Mouse (Mus musculus) thymus, postnatal 36 days (tissue): Measurements from ENCODE around the gene Slc24a3.
A peak's percentile ranks its signal among the peaks of the same experiment; 100 is the strongest.

Experiments
- DNase-seq, 2 experiments: peaks; one replicate each; pipeline ENCODE4 v3.0.0; 2022; ENCODE audit warnings: mixed read lengths in 2 of 2

Slc24a3 gene

DNA sequence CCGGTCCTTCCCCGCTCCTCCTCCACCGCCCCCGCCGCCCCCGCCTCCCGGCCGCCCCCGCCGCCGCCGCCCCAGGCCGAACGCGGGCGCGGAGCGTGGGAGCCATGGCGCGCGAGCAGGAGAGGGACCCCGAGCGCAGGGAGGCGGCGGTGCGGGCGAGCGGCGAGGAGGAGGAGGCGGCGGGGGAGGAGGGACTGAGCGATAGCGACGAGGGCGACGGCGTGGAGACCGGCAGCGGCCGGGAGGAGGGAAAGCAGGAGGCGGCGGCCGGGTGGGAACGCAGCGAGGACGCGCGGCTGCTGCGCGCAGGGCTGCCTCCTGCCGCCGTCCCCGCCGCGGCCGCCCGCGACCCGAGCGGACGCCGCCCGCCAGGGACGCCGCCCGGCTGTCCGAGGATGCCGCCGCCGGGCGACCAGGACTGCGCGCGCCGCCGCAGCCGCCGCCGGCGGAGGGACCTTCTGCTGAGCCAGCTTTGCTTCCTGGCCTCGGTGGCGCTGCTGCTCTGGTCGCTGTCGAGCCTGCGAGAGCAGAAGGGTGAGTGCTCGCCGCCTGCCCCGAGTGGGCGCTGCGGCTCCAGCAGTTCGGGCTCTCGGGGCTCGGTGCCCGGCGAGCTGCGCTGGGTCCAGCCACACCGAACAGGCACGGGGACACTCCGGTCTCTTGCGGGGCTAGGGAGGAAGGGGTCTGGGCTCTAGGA, at the start of gene Slc24a3:
Slc24a3 (plus strand) TSS at position 91 of the 697 bp plus-strand sequence.
- DNase-seq = peak; percentile 31 to 44

- no peak for DNase-seq
Observed at GRCm38 (mm10) chr2:145117762-145118161, 49.8 kb upstream of the Slc24a3 start.

DNA sequence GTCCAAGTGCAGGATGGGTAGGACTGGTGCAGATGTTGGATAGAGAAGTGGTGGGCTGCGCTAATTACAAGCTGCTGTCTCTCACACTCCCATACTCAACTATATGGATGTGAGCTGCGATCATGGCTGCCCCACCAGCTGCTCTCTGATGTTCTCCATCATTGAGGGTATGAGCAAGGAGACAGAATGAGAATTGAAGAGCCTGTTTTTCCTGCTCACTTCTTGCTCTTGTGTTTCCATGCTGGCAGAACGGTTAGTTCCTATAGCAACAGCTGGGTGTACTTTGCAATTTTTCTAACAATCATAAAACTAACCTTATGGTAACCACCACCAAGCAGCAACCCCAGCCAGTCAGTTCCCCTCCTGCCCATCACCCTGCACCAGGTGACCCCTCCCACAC, 39.8 kb upstream of the Slc24a3 start:
- no peak for DNase-seq

- no peak for DNase-seq
Observed at GRCm38 (mm10) chr2:145136625-145137291, 30.8 kb upstream of the Slc24a3 start.

DNA sequence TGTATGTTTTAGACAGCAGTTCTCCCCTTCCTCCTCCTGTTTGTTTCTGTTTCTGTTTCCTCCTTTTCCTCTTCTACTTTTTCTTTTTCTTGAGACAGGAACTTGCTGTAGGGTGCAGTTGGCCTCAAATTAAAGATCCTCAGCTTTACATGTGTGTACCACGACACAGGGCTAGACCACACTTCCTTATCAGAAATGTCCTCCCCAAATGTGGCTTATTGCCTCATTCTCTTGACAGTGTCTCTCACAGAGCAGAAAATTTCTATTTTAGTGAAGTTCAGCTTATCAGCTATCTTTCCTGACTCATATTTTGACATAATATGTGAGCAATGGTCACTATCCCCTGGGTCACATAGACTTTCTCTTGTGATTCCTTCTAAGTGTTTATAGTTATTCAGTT, 17.1 kb upstream of the Slc24a3 start:
- no peak for DNase-seq

- DNase-seq = no peak
Observed at GRCm38 (mm10) chr2:145150821-145151220, 16.7 kb upstream of the Slc24a3 start.

- no peak for DNase-seq
Observed at GRCm38 (mm10) chr2:145152281-145152680, 15.3 kb upstream of the Slc24a3 start.

DNA sequence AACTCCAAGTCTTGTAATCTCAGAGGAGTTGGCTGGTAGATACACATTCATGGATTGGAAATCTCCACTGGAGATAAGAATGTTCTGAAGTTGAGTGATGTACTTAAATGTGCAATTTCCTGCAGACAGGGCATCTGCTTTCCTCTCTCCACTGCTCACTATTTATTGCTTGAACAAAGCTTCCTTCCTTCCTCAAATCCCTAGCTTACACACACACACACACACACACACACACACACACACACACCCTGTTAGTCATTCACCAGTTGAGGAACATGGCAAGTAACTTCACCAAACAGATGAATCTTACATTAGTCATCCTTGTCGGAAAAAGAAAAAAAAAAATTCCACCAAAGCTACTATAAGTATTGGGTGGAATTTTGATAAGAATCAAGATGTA, 8.6 kb upstream of the Slc24a3 start:
- no peak for DNase-seq

DNA sequence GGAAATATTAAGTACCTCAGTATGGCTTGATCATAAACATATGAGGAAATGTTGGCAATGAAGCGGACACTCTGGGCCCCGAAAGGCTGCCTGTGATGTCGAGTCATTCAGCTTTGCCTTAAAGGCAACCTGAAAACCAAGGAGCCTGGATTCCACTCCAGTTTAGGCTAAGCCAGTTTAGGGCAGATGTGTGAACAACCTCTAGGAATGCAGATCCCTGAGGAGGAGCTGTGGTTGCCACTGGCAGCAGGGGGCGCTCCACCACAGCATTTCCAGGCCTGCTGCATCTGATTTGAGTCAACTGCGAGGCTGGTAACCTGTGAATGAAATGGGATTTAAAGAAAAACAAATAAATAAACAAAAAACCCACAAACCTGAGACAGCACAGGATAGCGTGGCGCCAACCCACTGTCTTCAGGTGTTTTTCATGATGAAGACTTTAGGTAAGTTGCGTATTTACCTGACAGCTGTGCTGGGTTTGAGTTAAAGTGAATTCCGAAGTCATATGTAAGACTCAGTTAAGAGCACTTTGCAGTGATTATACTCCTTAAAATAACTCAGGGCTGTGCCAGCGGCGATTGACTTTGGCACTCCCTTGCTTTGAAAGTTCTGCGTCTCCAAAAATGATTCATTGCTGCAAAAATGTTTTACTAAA, 6.4 kb upstream of the Slc24a3 start:
- peak; percentile 47 to 62 for DNase-seq

DNA sequence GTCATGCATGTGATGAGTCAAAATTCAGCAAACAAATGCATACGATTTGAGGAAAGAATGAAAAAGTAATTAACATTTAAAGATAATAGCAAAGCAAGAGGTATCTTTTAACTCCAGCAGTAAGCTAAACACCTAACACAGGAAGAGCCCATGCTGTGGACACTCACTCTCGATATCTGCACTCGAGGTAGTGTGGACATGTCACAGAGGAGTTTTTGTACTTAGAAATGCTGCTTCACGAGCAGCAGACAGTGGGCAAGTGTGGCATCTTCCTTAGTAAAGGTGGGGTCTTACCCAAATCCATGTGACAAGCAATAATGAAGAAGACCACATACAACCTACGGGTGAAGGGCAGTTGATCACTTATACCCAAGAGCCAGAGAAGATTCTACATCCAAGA, 3.5 kb upstream of the Slc24a3 start:
- DNase-seq = no peak

GRCm38 (mm10) chr2:145164562-145164961, 3.0 kb upstream of the Slc24a3 start:
- no peak for DNase-seq

GRCm38 (mm10) chr2:145165076-145165475, 2.5 kb upstream of the Slc24a3 start:
- DNase-seq = no peak

DNA sequence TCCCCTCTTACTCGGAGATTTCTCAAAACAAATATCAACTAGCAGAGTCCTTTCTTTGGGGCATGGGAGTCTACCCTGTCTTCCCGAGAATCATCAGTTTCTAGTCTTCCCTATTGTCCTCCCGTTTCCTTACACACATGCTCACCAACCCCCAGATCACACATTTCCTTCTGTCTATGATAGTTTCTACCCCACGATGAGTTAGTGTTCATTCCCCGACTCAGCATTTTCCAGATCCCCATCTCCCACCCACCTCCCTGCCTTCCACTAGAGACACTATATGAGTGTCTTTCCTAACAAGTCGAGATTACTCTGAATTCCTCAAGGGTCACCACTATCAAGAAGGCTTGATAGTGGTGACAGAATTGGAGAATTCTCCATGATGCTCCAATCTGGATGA, 1.7 kb upstream of the Slc24a3 start:
- no peak for DNase-seq

GRCm38 (mm10) chr2:145167051-145167663, 397 bp upstream of the Slc24a3 start:
- peak; percentile 9 to 15 for DNase-seq

- DNase-seq = no peak
Observed at GRCm38 (mm10) chr2:145168405-145168971, 934 bp downstream of the Slc24a3 start.

DNA sequence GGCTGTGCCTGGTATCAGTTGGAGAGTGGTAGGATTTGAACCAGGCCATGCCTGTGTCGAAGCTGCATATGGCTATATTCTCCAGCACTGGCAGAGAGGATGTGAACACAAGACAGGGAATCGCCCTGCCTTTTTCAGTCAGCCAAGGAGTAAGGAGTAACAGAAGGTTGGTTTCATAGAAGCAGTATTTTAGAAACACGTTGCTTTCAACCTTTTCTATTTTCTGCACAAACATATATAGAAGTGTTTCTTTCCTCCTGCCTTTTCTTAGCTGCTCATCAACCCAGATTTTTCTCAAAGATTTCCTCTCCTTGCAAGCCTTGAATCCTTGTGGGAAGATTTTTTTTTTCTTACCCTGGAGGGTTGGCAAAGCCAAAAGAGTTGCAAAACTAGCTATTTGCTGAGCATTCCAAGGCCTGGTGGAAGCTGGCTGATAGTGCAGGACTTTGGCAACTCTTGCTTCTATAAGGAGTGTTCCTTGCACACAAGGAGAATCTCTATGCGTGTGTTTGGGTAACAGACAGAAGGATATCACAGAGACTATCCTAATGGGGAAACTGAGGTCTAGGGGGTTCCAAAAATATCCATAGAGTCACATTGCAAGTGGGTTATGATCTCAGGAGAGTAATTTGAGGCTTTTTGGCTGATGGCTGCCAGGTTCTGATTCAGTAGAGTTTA, 5.6 kb downstream of the Slc24a3 start:
- DNase-seq = no peak

GRCm38 (mm10) chr2:145175036-145175435, 7.5 kb downstream of the Slc24a3 start:
- DNase-seq = no peak

GRCm38 (mm10) chr2:145182410-145182809, 14.9 kb downstream of the Slc24a3 start:
- no peak for DNase-seq

DNA sequence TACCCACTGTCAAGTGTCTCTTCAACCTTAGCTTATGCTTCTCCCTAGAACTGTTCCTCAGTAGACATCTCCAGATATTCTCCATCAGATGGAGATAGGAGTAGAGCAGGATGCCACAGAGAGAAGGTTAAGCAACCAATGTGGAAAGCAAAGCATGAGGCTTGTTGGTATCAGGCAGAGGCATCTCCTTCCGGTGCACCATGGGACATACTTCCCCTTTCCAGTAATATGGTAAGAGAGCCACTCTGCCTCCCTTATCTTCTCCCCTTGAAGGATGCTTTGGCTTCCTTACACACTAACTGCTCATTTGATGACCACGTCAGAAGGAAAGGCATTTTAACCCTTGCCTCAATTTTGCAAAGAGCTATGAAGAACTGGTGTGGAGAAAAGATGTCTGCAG, 21.3 kb downstream of the Slc24a3 start:
- DNase-seq = no peak

GRCm38 (mm10) chr2:145196043-145196442, 28.5 kb downstream of the Slc24a3 start:
- DNase-seq = peak in 1 of 2 experiments; percentile 4

DNA sequence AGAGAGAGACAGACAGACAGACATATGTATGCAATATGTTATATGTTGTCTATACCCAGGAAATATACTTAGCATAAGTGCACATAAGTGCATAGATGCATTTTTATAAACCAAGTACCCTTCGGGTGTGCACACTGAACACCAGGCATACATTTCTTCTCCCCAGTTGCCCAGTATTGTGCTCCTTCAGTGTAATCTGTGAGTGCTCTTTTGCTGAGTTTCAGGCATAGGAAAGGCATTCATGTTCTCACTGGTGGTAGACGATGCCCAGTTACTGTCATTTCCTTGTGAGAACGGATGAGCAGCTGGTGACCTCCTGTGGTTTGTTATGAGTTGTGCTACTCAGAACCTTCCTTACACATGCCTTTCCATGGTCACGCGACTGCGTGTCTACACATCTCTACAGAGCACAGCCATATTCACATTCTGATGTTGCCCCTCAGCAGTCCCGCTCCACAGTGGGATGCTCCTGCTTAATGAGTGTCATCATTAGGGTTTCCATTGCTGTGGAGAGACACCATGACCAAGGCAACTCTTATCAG, 29.0 kb downstream of the Slc24a3 start:
- DNase-seq = no peak

GRCm38 (mm10) chr2:145197076-145197475, 29.5 kb downstream of the Slc24a3 start:
- DNase-seq = peak; percentile 9 to 27
